ENCODE assay signal across 11 mouse cellular contexts in genomic region chr15:27802243-27802642, GRCm38 (mm10).
DNase-seq lines count a peak whose midpoint lies in the region; ATAC-seq lines count a peak whose summit lies in the region.
"Had no signal": no experiment of that assay in that cellular context is flagged by ENCODE, and none has a peak within 500 bp of the region (broad histone marks: within the 10 kb centered on the region; RNA-seq: fewer than 3 reads in every experiment).

No protein-coding gene starts in this region.

- no peak overlapping the region for H3K4me2 ChIP-seq in hindbrain, embryonic 14.5 days (replicated peaks)
- no peak overlapping the region for H3K4me2 ChIP-seq in hindbrain, embryonic 16.5 days (ENCODE audit: low read length)
- H3K4me2 ChIP-seq in heart, embryonic 13.5 days = peak overlapping the region; percentile 25
- H3K4me2 ChIP-seq: limb, embryonic 13.5 days had no signal

- H3K36me3 ChIP-seq in hindbrain, embryonic 14.5 days (replicated peaks; ENCODE audit: control insufficient read depth, insufficient read depth) = peaks cover 73% of the 10 kb centered on the region
- H3K36me3 ChIP-seq in hindbrain, embryonic 16.5 days (ENCODE audit: control insufficient read depth, insufficient read depth, low read length) = peaks cover 19% of the 10 kb centered on the region
- peaks cover 72% of the 10 kb centered on the region for H3K36me3 ChIP-seq in heart, embryonic 13.5 days

- H3K4me3 ChIP-seq in hindbrain, embryonic 14.5 days (replicated peaks; ENCODE audit: low read length) = no peak overlapping the region
- H3K4me3 ChIP-seq in hindbrain, embryonic 16.5 days (ENCODE audit: low read length) = no peak overlapping the region
- H3K4me3 ChIP-seq in heart, embryonic 13.5 days = no peak overlapping the region
- H3K4me3 ChIP-seq: limb, embryonic 13.5 days had no signal

- 76% methylated on average over 12 of the region's 12 CpGs for WGBS in hindbrain, embryonic 14.5 days
- WGBS in hindbrain, embryonic 16.5 days = 67% methylated on average over 12 of the region's 12 CpGs
- 26% methylated on average over 12 of the region's 12 CpGs for WGBS in heart, embryonic 13.5 days

- H3K9me3 ChIP-seq in hindbrain, embryonic 14.5 days (ENCODE audit: control insufficient read depth, low read length) = no peaks in the 10 kb centered on the region
- no peaks in the 10 kb centered on the region for H3K9me3 ChIP-seq in hindbrain, embryonic 16.5 days (ENCODE audit: control insufficient read depth, low read length)
- no peaks in the 10 kb centered on the region for H3K9me3 ChIP-seq in heart, embryonic 13.5 days
- H3K9me3 ChIP-seq: limb, embryonic 13.5 days had no signal

- DNase-seq in hindbrain, embryonic 14.5 days (ENCODE audit: low spot score) = no peak
- peak; percentile 33 for DNase-seq in Muller cell, postnatal 12 days (ENCODE audit: inconsistent ontology term)
- peak; percentile 50 for DNase-seq in cerebellum, adult 9-11 months
- no peak for DNase-seq in left cerebral cortex, adult 18-20 months (ENCODE audit: low spot score in 2 of 2)
- no peak for DNase-seq in ovary, postnatal 36 days (ENCODE audit: low spot score)
- DNase-seq: adrenal gland, postnatal 36 days; kidney, postnatal 10 days had no signal

- peaks cover 18% of the 10 kb centered on the region for H3K4me1 ChIP-seq in hindbrain, embryonic 14.5 days (replicated peaks; ENCODE audit: control insufficient read depth, insufficient read depth, low read length)
- peaks cover 20% of the 10 kb centered on the region for H3K4me1 ChIP-seq in hindbrain, embryonic 16.5 days (ENCODE audit: control insufficient read depth, insufficient read depth, low read depth, low read length)
- H3K4me1 ChIP-seq in heart, embryonic 13.5 days = peaks cover 54% of the 10 kb centered on the region

- no peak overlapping the region for H3K9ac ChIP-seq in hindbrain, embryonic 14.5 days
- H3K9ac ChIP-seq in hindbrain, embryonic 16.5 days (ENCODE audit: low read depth, low read length) = no peak overlapping the region
- peak overlapping the region; percentile 54 for H3K9ac ChIP-seq in heart, embryonic 13.5 days
- H3K9ac ChIP-seq: limb, embryonic 13.5 days had no signal

- H3K27me3 ChIP-seq in hindbrain, embryonic 14.5 days (ENCODE audit: control insufficient read depth, insufficient read depth, low read length) = no peaks in the 10 kb centered on the region
- no peaks in the 10 kb centered on the region for H3K27me3 ChIP-seq in hindbrain, embryonic 16.5 days (replicated peaks; ENCODE audit: control insufficient read depth, insufficient read depth, low read length)
- H3K27me3 ChIP-seq in heart, embryonic 13.5 days (replicated peaks) = no peaks in the 10 kb centered on the region
- H3K27me3 ChIP-seq: limb, embryonic 13.5 days had no signal

- no peak for ATAC-seq in hindbrain, embryonic 14.5 days (ENCODE audit: low FRiP score)
- ATAC-seq in hindbrain, embryonic 16.5 days = no peak
- ATAC-seq in heart, embryonic 13.5 days (ENCODE audit: extremely low read depth, insufficient number of reproducible peaks, low FRiP score, low TSS enrichment) = no peak

- H3K27ac ChIP-seq in hindbrain, embryonic 14.5 days = peak overlapping the region; percentile 23; the same call in 1 of the 2 replicates
- H3K27ac ChIP-seq in hindbrain, embryonic 16.5 days (ENCODE audit: low read depth, low read length) = no peak overlapping the region
- peak overlapping the region; percentile 84 for H3K27ac ChIP-seq in heart, embryonic 13.5 days (replicated peaks)
- H3K27ac ChIP-seq: macrophage had no signal

Comparison
In these comparisons a context has a peak if more than half of its experiments do, and no peak if none do; other contexts are left out.
1. DNase-seq: peak in Muller cell, postnatal 12 days (single experiment) and cerebellum, adult 9-11 months (single experiment); none in hindbrain, embryonic 14.5 days (single experiment), left cerebral cortex, adult 18-20 months (0 of 2) and ovary, postnatal 36 days (single experiment).